Mouse (Mus musculus) embryonic facial prominence, embryonic 15.5 days (tissue): ENCODE data around the gene Olfr894. TPM values are rescaled to one million over a fixed set of nuclear protein-coding genes. Genes with fewer than 3 reads are reported as not detected.
"Not testable (repeated sequence)": the region's sequence is repeated elsewhere in the genome, so short reads cannot be mapped to it uniquely, and the experiment has no call there.

Source experiments
- ATAC-seq: fragments of 200-750 bp; cut with Nextera tagmentation; 2 replicates; pipeline ENCODE4 v1.8.0; 2017; ENCODE audit warnings: low read depth, moderate TSS enrichment; ENCODE audit not compliant: insufficient number of reproducible peaks, low FRiP score, low TSS enrichment
- H3K27ac ChIP-seq: fragments of 300-500 bp; sonication (generic); replicated peaks from 2 replicates; pipeline ENCODE4 v1.5.1; 2015; ENCODE audit warnings: mild to moderate bottlenecking, inconsistent platforms
- H3K27me3 ChIP-seq: fragments of 300-500 bp; sonication (generic); 2 replicates; pipeline ENCODE4 v1.6.1; 2015; ENCODE audit warnings: inconsistent platforms
- H3K36me3 ChIP-seq: fragments of 300-500 bp; sonication (generic); 2 replicates; pipeline ENCODE4 v1.6.1; 2015; ENCODE audit warnings: mild to moderate bottlenecking, inconsistent platforms
- H3K4me1 ChIP-seq: fragments of 300-500 bp; sonication (generic); 2 replicates; pipeline ENCODE4 v1.6.1; 2015; ENCODE audit warnings: inconsistent platforms
- H3K4me2 ChIP-seq: fragments of 300-500 bp; sonication (generic); replicated peaks from 2 replicates; pipeline ENCODE4 v1.6.1; 2015; ENCODE audit warnings: mild to moderate bottlenecking, inconsistent platforms
- H3K4me3 ChIP-seq: fragments of 300-500 bp; sonication (generic); replicated peaks from 2 replicates; pipeline ENCODE4 v1.5.1; 2015; ENCODE audit warnings: mild to moderate bottlenecking, inconsistent platforms
- H3K9ac ChIP-seq: fragments of 300-500 bp; sonication (generic); 2 replicates; pipeline ENCODE4 v1.6.1; 2015; ENCODE audit warnings: inconsistent platforms
- H3K9me3 ChIP-seq: fragments of 300-500 bp; sonication (generic); replicated peaks from 2 replicates; pipeline ENCODE4 v1.6.1; 2016; ENCODE audit warnings: inconsistent platforms
- WGBS: fragments of 180-500 bp; shearing (Covaris S2); methylation state at CpG from one replicate; pipeline ENCODE4 v1.1.7; 2015; 5-methylcytosine and 5-hydroxymethylcytosine counted together
- polyA plus RNA-seq: library from polyadenylated mRNA; unstranded; fragments of >200 nt; fragmentation: Nextera tagmentation; extraction: Ambion mirVana; gene quantifications from 2 replicates; pipeline ENCODE4 v1.2.1, GENCODE M21; 2015

Olfr894 gene
- not detected in 2 replicates for polyA plus RNA-seq

- H3K9me3 ChIP-seq, result no peaks in the 10 kb centered on the region
- no peak within 1 kb of the TSS for H3K27ac ChIP-seq
- no peak within 1 kb of the TSS for H3K9ac ChIP-seq
- no peak for ATAC-seq
- no peaks in the 10 kb centered on the region for H3K36me3 ChIP-seq
- H3K4me3 ChIP-seq, result no peak within 1 kb of the TSS
- H3K4me1 ChIP-seq, result no peaks in the 10 kb centered on the region
- H3K4me2 ChIP-seq, result no peak within 1 kb of the TSS
- H3K27me3 ChIP-seq, result no peaks in the 10 kb centered on the region
These were observed at the start of gene Olfr894 for GRCm38 (mm10) chr9:38217755-38218154. TSS of gene Olfr894 (plus strand) at chr9:38218055.

GRCm38 (mm10) chr9:38168341-38168740, 49.5 kb upstream of the Olfr894 start:
- H3K27ac ChIP-seq, ATAC-seq, H3K9me3 ChIP-seq, H3K4me3 ChIP-seq, H3K9ac ChIP-seq, H3K27me3 ChIP-seq, H3K36me3 ChIP-seq, H3K4me1 ChIP-seq, H3K4me2 ChIP-seq: not testable (repeated sequence)
- WGBS, result 47% methylated on average over 2 of the region's 2 CpGs

- Histone ChIP-seq H3K27ac (no peak within 1 kb of the TSS), H3K9ac (no peak within 1 kb of the TSS), H3K9me3 (no peaks in the 10 kb centered on the region), H3K36me3 (no peaks in the 10 kb centered on the region), H3K4me3 (no peak within 1 kb of the TSS), H3K4me1 (no peaks in the 10 kb centered on the region), H3K27me3 (no peaks in the 10 kb centered on the region), H3K4me2 (no peak within 1 kb of the TSS)
- WGBS, result 71% methylated on average over 1 of the region's 1 CpGs
- ATAC-seq, result no peak
These were observed 37.1 kb upstream of the Olfr894 start, which contains the start of gene Olfr891 for GRCm38 (mm10) chr9:38180721-38181120. TSS of gene Olfr891 (minus strand) at chr9:38180821.

- no peak within 1 kb of the TSS for H3K4me2 ChIP-seq
- WGBS, result 89% methylated on average over 3 of the region's 3 CpGs
- H3K9ac ChIP-seq, result no peak within 1 kb of the TSS
- no peaks in the 10 kb centered on the region for H3K27me3 ChIP-seq
- ATAC-seq, result no peak
- no peak within 1 kb of the TSS for H3K4me3 ChIP-seq
- no peaks in the 10 kb centered on the region for H3K9me3 ChIP-seq
- H3K36me3 ChIP-seq, result no peaks in the 10 kb centered on the region
- H3K27ac ChIP-seq, result no peak within 1 kb of the TSS
- no peaks in the 10 kb centered on the region for H3K4me1 ChIP-seq
These were observed 9.8 kb upstream of the Olfr894 start, which contains the start of gene Olfr893 for GRCm38 (mm10) chr9:38208065-38208464. TSS of gene Olfr893 (plus strand) at chr9:38208365.

- H3K36me3 ChIP-seq, result no peaks in the 10 kb centered on the region
- no peak within 1 kb of the TSS for H3K27ac ChIP-seq
- no peak within 1 kb of the TSS for H3K9ac ChIP-seq
- no peak for ATAC-seq
- no peak within 1 kb of the TSS for H3K4me3 ChIP-seq
- H3K27me3 ChIP-seq, result no peaks in the 10 kb centered on the region
- no peaks in the 10 kb centered on the region for H3K9me3 ChIP-seq
- no peaks in the 10 kb centered on the region for H3K4me1 ChIP-seq
- H3K4me2 ChIP-seq, result no peak within 1 kb of the TSS
These were observed 34.6 kb downstream of the Olfr894 start, which contains the start of gene Olfr143 for GRCm38 (mm10) chr9:38252474-38252873. TSS of gene Olfr143 (plus strand) at chr9:38252774.

- Histone ChIP-seq H3K4me3 (no peak within 1 kb of the TSS), H3K4me1 (no peaks in the 10 kb centered on the region), H3K9ac (no peak within 1 kb of the TSS), H3K4me2 (no peak within 1 kb of the TSS), H3K27ac (no peak within 1 kb of the TSS), H3K36me3 (no peaks in the 10 kb centered on the region), H3K27me3 (no peaks in the 10 kb centered on the region), H3K9me3 (no peaks in the 10 kb centered on the region)
- no peak for ATAC-seq
These were observed 49.7 kb downstream of the Olfr894 start, which contains the start of gene Olfr895 for GRCm38 (mm10) chr9:38267551-38267950. TSS of gene Olfr895 (plus strand) at chr9:38267851.

Other genes with a start within 250 kb of the Olfr894 start
- 0.11 TPM in 1 of 2 replicates, not detected in the other for gene Olfr881, start 226.2 kb upstream of the Olfr894 start, polyA plus RNA-seq
- gene Olfr883, start 192.2 kb upstream of the Olfr894 start, polyA plus RNA-seq, result not detected in 2 replicates
- 0.33 TPM in 1 of 2 replicates, not detected in the other for gene Olfr884, start 171.5 kb upstream of the Olfr894 start, polyA plus RNA-seq
- gene Olfr885, start 156.7 kb upstream of the Olfr894 start, polyA plus RNA-seq, result 0.23 TPM in 1 of 2 replicates, not detected in the other
- gene Olfr887, start 134.0 kb upstream of the Olfr894 start, polyA plus RNA-seq, result not detected in 2 replicates
- gene Olfr888, start 109.9 kb upstream of the Olfr894 start, polyA plus RNA-seq, result not detected in 2 replicates
- gene Olfr889, start 102.9 kb upstream of the Olfr894 start, polyA plus RNA-seq, result 0.12 TPM in 2 replicates
- gene Olfr890, start 75.5 kb upstream of the Olfr894 start, polyA plus RNA-seq, result 0.05 TPM in 1 of 2 replicates, not detected in the other
- gene Olfr891, start 37.2 kb upstream of the Olfr894 start, polyA plus RNA-seq, result not detected in 2 replicates
- 0.16 TPM in 1 of 2 replicates, not detected in the other for gene Olfr893, start 9.7 kb upstream of the Olfr894 start, polyA plus RNA-seq
- gene Olfr143, start 34.7 kb downstream of the Olfr894 start, polyA plus RNA-seq, result not detected in 2 replicates
- not detected in 2 replicates for gene Olfr895, start 49.8 kb downstream of the Olfr894 start, polyA plus RNA-seq
- gene Olfr896-ps1, start 73.1 kb downstream of the Olfr894 start, polyA plus RNA-seq, result not detected in 2 replicates
- 0.20 TPM in 1 of 2 replicates, not detected in the other for gene Olfr25, start 111.0 kb downstream of the Olfr894 start, polyA plus RNA-seq
- gene Olfr898, start 130.4 kb downstream of the Olfr894 start, polyA plus RNA-seq, result not detected in 2 replicates
- 0.11 and 0.20 TPM in 2 replicates for gene Olfr250, start 148.8 kb downstream of the Olfr894 start, polyA plus RNA-seq
- not detected in 2 replicates for gene Olfr251, start 159.0 kb downstream of the Olfr894 start, polyA plus RNA-seq
- gene Olfr147, start 183.6 kb downstream of the Olfr894 start, polyA plus RNA-seq, result not detected in 2 replicates
- not detected in 2 replicates for gene Olfr901, start 211.4 kb downstream of the Olfr894 start, polyA plus RNA-seq
- not detected in 2 replicates for gene Olfr902, start 229.6 kb downstream of the Olfr894 start, polyA plus RNA-seq
- gene Olfr904, start 245.1 kb downstream of the Olfr894 start, polyA plus RNA-seq, result not detected in 2 replicates